Mouse (Mus musculus) stomach, postnatal 0 days (tissue): Measurements from ENCODE around the gene Gm10643. TPM values are rescaled to one million over a fixed set of nuclear protein-coding genes. Genes with fewer than 3 reads are reported as not detected.

ENCODE experiments used
- ATAC-seq: fragments of 200-750 bp; cut with Nextera tagmentation; 2 replicates; pipeline ENCODE4 v1.8.0; 2017; ENCODE audit not compliant: low FRiP score, low TSS enrichment
- DNase-seq: peaks from one replicate; pipeline ENCODE4 v3.0.0-alpha.2; 2016; ENCODE audit warnings: low spot score
- H3K27ac ChIP-seq: fragments of 300-500 bp; sonication (generic); replicated peaks from 2 replicates; pipeline ENCODE4 v1.5.1; 2014; ENCODE audit warnings: mild to moderate bottlenecking, control low read depth
- H3K27me3 ChIP-seq: fragments of 300-500 bp; sonication (generic); 2 replicates; pipeline ENCODE4 v1.6.1; 2014; ENCODE audit warnings: low read length; ENCODE audit not compliant: control insufficient read depth, insufficient read depth
- H3K36me3 ChIP-seq: fragments of 300-500 bp; sonication (generic); 2 replicates; pipeline ENCODE4 v1.6.1; 2014; ENCODE audit warnings: low read length, mixed read lengths; ENCODE audit not compliant: control insufficient read depth, insufficient read depth
- H3K4me1 ChIP-seq: fragments of 300-500 bp; sonication (generic); replicated peaks from 2 replicates; pipeline ENCODE4 v1.6.1; 2014; ENCODE audit warnings: antibody characterized with exemption; ENCODE audit not compliant: control insufficient read depth, insufficient read depth
- H3K4me2 ChIP-seq: fragments of 300-500 bp; sonication (generic); replicated peaks from 2 replicates; pipeline ENCODE4 v1.6.1; 2014; ENCODE audit warnings: low read depth, mild to moderate bottlenecking, control low read depth, moderate library complexity
- H3K4me3 ChIP-seq: fragments of 300-500 bp; sonication (generic); 2 replicates; pipeline ENCODE4 v1.5.1; 2014; ENCODE audit warnings: low read depth, low read length, control low read depth
- H3K9ac ChIP-seq: fragments of 300-500 bp; sonication (generic); 2 replicates; pipeline ENCODE4 v1.6.1; 2014; ENCODE audit warnings: mild to moderate bottlenecking, low read length, control low read depth, mixed read lengths
- H3K9me3 ChIP-seq: fragments of 300-500 bp; sonication (generic); 2 replicates; pipeline ENCODE4 v1.6.1; 2016; ENCODE audit warnings: low read length; ENCODE audit not compliant: control insufficient read depth
- CTCF ChIP-seq: IDR thresholded peaks from 2 replicates; pipeline ENCODE4 v1.5.1; 2016; ENCODE audit warnings: antibody characterized with exemption, low read depth, mild to moderate bottlenecking, moderate library complexity
- EP300 ChIP-seq: optimal IDR thresholded peaks from 2 replicates; pipeline ENCODE3; 2016; ENCODE audit warnings: antibody characterized with exemption
- WGBS: fragments of 180-500 bp; shearing (Covaris S2); extraction: QIAGEN DNeasy Blood & Tissue Kit; methylation state at CpG from one replicate; pipeline ENCODE4 v1.1.7; 2014; 5-methylcytosine and 5-hydroxymethylcytosine counted together
- polyA plus RNA-seq: library from polyadenylated mRNA; unstranded; fragments of >200 nt; fragmentation: Nextera tagmentation; extraction: Ambion mirVana; gene quantifications from 2 replicates; pipeline ENCODE4 v1.2.1, GENCODE M21; 2015

The Gm10643 gene
- polyA plus RNA-seq, 1 experiment from 2014 or later: 0.96 TPM

DNA sequence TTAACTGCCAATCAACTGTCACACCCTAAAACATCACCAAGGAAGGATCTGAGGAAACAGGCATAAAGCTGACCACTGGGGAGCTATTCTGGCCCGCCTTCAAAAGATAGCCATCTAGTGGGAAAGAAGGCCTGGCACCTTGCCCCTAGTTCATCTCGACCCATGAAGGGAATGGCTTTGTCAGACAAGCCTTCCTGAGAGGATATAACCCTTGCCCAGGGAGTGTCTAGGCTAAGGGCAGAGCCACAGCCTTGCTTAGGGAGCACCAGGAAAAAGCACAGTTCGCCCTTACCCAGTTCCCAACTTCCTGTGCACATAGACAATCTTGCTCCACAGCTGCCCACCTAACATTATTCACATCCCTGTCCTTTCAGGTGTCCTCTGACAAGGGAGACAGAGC, 38.7 kb upstream of the Gm10643 start:
- peak overlapping the region; percentile 79 for H3K4me3 ChIP-seq
- H3K36me3 ChIP-seq: peaks cover 7% of the 10 kb centered on the region; the same call in 1 of the 2 replicates
- WGBS: 30% methylated on average over 3 of the region's 3 CpGs
- H3K4me2 ChIP-seq: peak overlapping the region; percentile 72
- ATAC-seq (no peak), DNase-seq (peak; percentile 16)
- H3K4me1 ChIP-seq: peaks cover 4% of the 10 kb centered on the region; the same call in 1 of the 2 replicates
- no peaks in the 10 kb centered on the region for H3K9me3 ChIP-seq
- TF ChIP-seq EP300 (no peak), CTCF (no peak)
- no peaks in the 10 kb centered on the region for H3K27me3 ChIP-seq
- H3K27ac ChIP-seq: 0 out of 2 replicates have a peak overlapping the region, but pooled peaks have one; percentile 30
- H3K9ac ChIP-seq: peak overlapping the region; percentile 82; the same call in 1 of the 2 replicates

DNA sequence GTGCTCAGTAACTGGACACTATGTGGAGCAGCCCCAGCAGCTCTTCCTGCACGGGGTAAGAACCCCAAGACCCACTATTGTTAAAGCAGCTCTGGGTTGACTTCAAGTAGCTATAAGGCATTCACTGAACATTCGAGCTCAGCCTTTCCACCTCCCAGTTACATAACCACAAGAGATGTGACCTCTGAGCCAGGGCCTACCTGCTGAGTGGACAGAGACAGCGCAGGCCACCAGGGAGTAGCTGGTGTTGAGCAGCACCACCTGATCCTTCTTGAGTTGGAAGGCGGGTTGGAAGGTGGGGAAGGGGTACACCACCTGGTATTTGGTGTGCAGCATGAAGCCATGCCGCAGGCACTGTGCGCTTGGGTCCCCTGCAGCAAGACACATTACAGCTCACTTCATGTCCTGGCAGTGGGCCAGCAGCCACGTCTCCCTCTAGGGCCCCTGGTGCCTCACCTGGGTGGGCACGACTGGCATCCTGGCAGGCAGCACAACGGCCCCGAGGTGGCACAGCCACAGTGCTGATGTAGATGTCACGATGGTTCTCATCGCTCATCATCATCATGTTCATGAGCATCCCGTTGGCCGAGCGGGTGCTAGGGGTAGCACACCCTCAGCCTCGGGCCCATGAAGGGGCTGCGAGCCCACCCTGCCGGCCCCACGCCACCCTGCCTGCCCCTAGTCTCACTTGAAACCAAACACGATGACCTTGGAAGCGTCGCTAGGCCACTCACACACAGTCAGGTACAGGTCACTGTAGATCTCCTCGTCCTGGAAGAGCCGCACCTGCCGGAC, 36.7 kb upstream of the Gm10643 start:
- H3K4me2 ChIP-seq: no peak overlapping the region

DNA sequence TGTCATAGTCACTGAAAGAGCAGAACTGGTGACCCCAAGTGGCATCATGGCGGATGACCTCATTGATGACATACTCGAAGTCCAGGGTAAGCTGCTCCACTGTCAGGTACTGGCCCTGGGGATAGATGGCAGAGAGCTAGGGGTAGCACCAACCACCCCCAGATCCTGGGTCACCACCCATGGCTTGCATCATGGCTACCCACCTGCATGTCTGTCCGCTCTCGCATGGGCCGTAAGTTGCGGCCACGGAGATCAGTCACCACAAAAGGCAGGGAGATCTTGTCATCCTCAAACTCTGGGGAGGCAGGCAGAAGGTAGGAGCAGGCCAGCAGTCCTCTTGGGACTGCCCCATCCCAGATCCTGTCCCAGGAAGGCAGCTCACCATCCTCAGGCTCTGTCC, 33.4 kb upstream of the Gm10643 start:
- Histone ChIP-seq H3K9me3 (no peaks in the 10 kb centered on the region), H3K4me3 (no peak overlapping the region), H3K4me1 (no peaks in the 10 kb centered on the region; the same call in 1 of the 2 replicates), H3K27me3 (no peaks in the 10 kb centered on the region), H3K9ac (no peak overlapping the region), H3K27ac (no peak overlapping the region), H3K36me3 (peaks cover 23% of the 10 kb centered on the region), H3K4me2 (no peak overlapping the region)
- ATAC-seq (no peak), DNase-seq (no peak)
- WGBS: 95% methylated on average over 7 of the region's 7 CpGs
- TF ChIP-seq EP300: no peak
- TF ChIP-seq CTCF: no peak

More for the DNA sequence above, 36.7 kb upstream of the Gm10643 start:
- Histone ChIP-seq H3K27me3 (no peaks in the 10 kb centered on the region), H3K27ac (no peak overlapping the region), H3K4me1 (peaks cover 4% of the 10 kb centered on the region; the same call in 1 of the 2 replicates), H3K4me3 (no peak overlapping the region), H3K9me3 (no peaks in the 10 kb centered on the region), H3K9ac (no peak overlapping the region), H3K36me3 (peaks cover 20% of the 10 kb centered on the region)
- DNase-seq (no peak), ATAC-seq (no peak)
- TF ChIP-seq EP300: no peak
- TF ChIP-seq CTCF: no peak
- WGBS: 88% methylated on average over 25 of the region's 25 CpGs

DNA sequence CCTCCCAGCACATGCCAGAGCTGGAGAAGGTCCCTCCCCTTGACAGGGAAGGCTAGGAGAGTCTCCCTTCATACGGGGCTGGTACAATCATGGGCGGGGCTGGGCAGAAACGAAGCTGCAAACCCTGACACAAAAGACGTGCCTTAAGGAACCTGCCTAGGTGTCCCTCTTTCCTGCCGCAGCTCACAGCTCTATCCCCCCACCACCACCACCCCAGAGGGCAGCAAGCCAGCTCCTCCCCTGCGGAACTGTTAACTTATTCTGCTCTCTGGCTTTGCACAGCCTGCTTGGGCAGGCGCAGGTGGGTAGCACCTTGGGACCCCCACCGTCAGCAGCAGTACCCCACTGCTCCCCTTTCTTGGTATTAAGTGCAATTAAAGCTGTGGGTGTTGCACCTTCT, 31.1 kb upstream of the Gm10643 start:
- Histone ChIP-seq H3K9me3 (no peaks in the 10 kb centered on the region), H3K36me3 (peaks cover 29% of the 10 kb centered on the region), H3K27me3 (no peaks in the 10 kb centered on the region), H3K4me3 (no peak overlapping the region), H3K4me2 (no peak overlapping the region), H3K4me1 (no peaks in the 10 kb centered on the region), H3K27ac (no peak overlapping the region), H3K9ac (no peak overlapping the region)
- no peak for ATAC-seq
- WGBS: 54% methylated on average over 8 of the region's 8 CpGs
- no peak for TF ChIP-seq CTCF
- TF ChIP-seq EP300: no peak
- no peak for DNase-seq

DNA sequence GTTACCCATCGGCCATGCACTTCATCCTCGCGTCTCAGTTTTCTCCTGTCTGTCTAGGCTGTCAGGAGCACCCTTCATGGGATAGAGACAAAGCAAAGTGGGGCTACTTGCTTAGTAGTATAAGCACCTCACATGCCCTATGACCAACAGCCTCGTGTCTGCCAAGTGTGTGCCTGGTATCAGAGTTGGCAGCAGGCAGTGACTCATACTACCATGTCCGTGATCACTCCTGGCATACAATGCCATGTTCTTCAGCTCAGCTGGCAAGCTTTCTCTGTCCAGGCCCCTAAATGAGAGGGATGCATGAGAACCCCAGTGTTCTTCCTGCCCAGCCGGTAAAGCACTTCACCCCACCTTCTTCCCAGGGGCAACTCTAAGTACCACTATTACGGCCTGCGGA, 25.6 kb upstream of the Gm10643 start:
- H3K36me3 ChIP-seq: peaks cover 20% of the 10 kb centered on the region
- TF ChIP-seq CTCF: no peak
- no peak for TF ChIP-seq EP300

DNA sequence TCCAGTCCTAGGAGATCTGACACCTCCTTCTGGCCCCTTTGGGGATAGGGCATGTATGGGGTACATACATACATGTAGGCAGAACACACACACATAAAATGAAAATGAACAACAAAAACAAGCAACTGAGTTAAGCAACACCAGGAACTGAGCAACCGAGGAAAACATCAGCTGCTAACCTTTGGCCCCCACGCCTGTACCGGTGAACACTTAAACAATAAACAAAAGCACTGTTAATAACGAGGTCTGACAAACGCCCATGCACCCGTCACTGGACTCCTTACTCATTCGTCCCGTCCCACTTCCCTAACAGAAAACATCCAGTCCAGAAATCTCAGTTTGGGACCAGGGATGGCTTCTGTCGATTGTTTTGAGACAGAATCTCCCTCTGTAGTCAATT, 24.3 kb upstream of the Gm10643 start:
- Histone ChIP-seq H3K4me3 (no peak overlapping the region), H3K9me3 (no peaks in the 10 kb centered on the region), H3K4me2 (no peak overlapping the region), H3K27ac (no peak overlapping the region), H3K9ac (no peak overlapping the region), H3K36me3 (peaks cover 20% of the 10 kb centered on the region), H3K4me1 (no peaks in the 10 kb centered on the region), H3K27me3 (no peaks in the 10 kb centered on the region)
- ATAC-seq (no peak), DNase-seq (no peak)
- no peak for TF ChIP-seq CTCF
- no peak for TF ChIP-seq EP300
- WGBS: 65% methylated on average over 9 of the region's 9 CpGs

More for the DNA sequence above, 25.6 kb upstream of the Gm10643 start:
- H3K27ac ChIP-seq: no peak overlapping the region
- H3K4me1 ChIP-seq: no peaks in the 10 kb centered on the region
- DNase-seq (no peak), ATAC-seq (no peak)
- no peak overlapping the region for H3K9ac ChIP-seq
- H3K4me3 ChIP-seq: no peak overlapping the region
- H3K9me3 ChIP-seq: no peaks in the 10 kb centered on the region
- no peak overlapping the region for H3K4me2 ChIP-seq
- WGBS: 85% methylated on average over 8 of the region's 8 CpGs
- H3K27me3 ChIP-seq: no peaks in the 10 kb centered on the region
